Mouse (Mus musculus) midbrain, embryonic 11.5 days (tissue): Measurements from ENCODE around the gene Itpk1. TPM values are rescaled to one million over a fixed set of nuclear protein-coding genes. Genes with fewer than 3 reads are reported as not detected.
"Not testable (repeated sequence)": the region's sequence is repeated elsewhere in the genome, so short reads cannot be mapped to it uniquely, and the experiment has no call there.

Experiments used
- ATAC-seq: fragments of 200-750 bp; cut with Nextera tagmentation; 2 replicates; pipeline ENCODE4 v1.8.0; 2017; ENCODE audit warnings: moderate TSS enrichment, moderate library complexity; ENCODE audit not compliant: low FRiP score
- DNase-seq: peaks from one replicate; pipeline ENCODE4 v3.0.0; 2015; ENCODE audit warnings: low spot score; ENCODE audit errors: missing footprints
- H3K27ac ChIP-seq: fragments of 300-500 bp; sonication (generic); 2 replicates; pipeline ENCODE4 v1.5.1; 2014; ENCODE audit warnings: low read depth, low read length
- H3K27me3 ChIP-seq: fragments of 300-500 bp; sonication (generic); 2 replicates; pipeline ENCODE4 v1.6.1; 2014; ENCODE audit warnings: mild to moderate bottlenecking, low read length, moderate library complexity, mixed read lengths; ENCODE audit not compliant: control insufficient read depth, insufficient read depth
- H3K36me3 ChIP-seq: fragments of 300-500 bp; sonication (generic); 2 replicates; pipeline ENCODE4 v1.6.1; 2014; ENCODE audit warnings: mild to moderate bottlenecking, low read length, moderate library complexity, mixed read lengths; ENCODE audit not compliant: control insufficient read depth, insufficient read depth
- H3K4me1 ChIP-seq: fragments of 300-500 bp; sonication (generic); 2 replicates; pipeline ENCODE4 v1.6.1; 2014; ENCODE audit warnings: low read length; ENCODE audit not compliant: control insufficient read depth, insufficient read depth
- H3K4me2 ChIP-seq: fragments of 300-500 bp; sonication (generic); 2 replicates; pipeline ENCODE4 v1.6.1; 2014; ENCODE audit warnings: mild to moderate bottlenecking, moderate library complexity
- H3K4me3 ChIP-seq: fragments of 300-500 bp; sonication (generic); 2 replicates; pipeline ENCODE4 v1.5.1; 2014; ENCODE audit warnings: low read depth, low read length
- H3K9ac ChIP-seq: fragments of 300-500 bp; sonication (generic); 2 replicates; pipeline ENCODE4 v1.6.1; 2014; ENCODE audit warnings: low read length
- H3K9me3 ChIP-seq: fragments of 300-500 bp; sonication (generic); 2 replicates; pipeline ENCODE4 v1.6.1; 2016; ENCODE audit warnings: low read length; ENCODE audit not compliant: control insufficient read depth
- WGBS: fragments of 180-500 bp; shearing (Covaris S2); extraction: QIAGEN DNeasy Blood & Tissue Kit; methylation state at CpG from one replicate; pipeline ENCODE4 v1.1.7; 2014; 5-methylcytosine and 5-hydroxymethylcytosine counted together
- polyA plus RNA-seq: library from polyadenylated mRNA; unstranded; fragments of >200 nt; fragmentation: Nextera tagmentation; extraction: Ambion mirVana; gene quantifications from 2 replicates; pipeline ENCODE4 v1.2.1, GENCODE M21; 2014

Gene Itpk1
- polyA plus RNA-seq, 1 experiment from 2014 or later = 14.2 TPM

GRCm38 (mm10) chr12:102633083-102633501 lies 71.6 kb downstream of the Itpk1 start:
- ATAC-seq (no peak), DNase-seq (no peak)
- no peaks in the 10 kb centered on the region for H3K9me3 ChIP-seq
- H3K9ac ChIP-seq = no peak overlapping the region
- H3K4me3 ChIP-seq = no peak overlapping the region
- no peak overlapping the region for H3K27ac ChIP-seq
- no peak overlapping the region for H3K4me2 ChIP-seq
- H3K27me3 ChIP-seq = no peaks in the 10 kb centered on the region
- H3K36me3 ChIP-seq = no peaks in the 10 kb centered on the region
- 70% methylated on average over 4 of the region's 4 CpGs for WGBS
- no peaks in the 10 kb centered on the region for H3K4me1 ChIP-seq

GRCm38 (mm10) chr12:102631690-102632089 lies 73.0 kb downstream of the Itpk1 start:
- ATAC-seq = peak; percentile 47; the same call in 1 of the 2 replicates
- Histone ChIP-seq H3K9me3 (no peaks in the 10 kb centered on the region), H3K4me1 (no peaks in the 10 kb centered on the region; the same call in 1 of the 2 replicates), H3K4me3 (no peak overlapping the region), H3K36me3 (no peaks in the 10 kb centered on the region), H3K4me2 (no peak overlapping the region), H3K27ac (no peak overlapping the region), H3K27me3 (no peaks in the 10 kb centered on the region), H3K9ac (no peak overlapping the region)
- 65% methylated on average over 8 of the region's 8 CpGs for WGBS
- no peak for DNase-seq

DNA sequence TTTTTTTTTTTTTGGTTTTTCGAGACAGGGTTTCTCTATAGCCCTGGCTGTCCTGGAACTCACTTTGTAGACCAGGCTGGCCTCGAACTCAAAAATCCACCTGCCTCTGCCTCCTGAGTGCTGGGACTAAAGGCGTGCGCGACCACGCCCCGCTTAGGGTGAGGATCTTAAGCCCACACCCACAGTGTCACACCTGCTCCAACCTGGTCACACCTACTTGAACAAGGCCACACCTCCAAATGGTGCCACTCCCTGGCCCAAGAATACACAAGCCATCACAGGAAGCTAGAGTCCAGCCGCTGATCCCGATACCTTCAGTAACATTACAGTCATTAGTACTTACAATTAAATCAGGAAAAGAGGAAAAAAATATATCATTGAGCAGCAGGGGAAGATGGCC lies 74.3 kb downstream of the Itpk1 start:
- not testable (repeated sequence) for H3K36me3 ChIP-seq, H3K27me3 ChIP-seq, H3K9ac ChIP-seq, ATAC-seq, DNase-seq, H3K4me2 ChIP-seq, H3K9me3 ChIP-seq, H3K4me1 ChIP-seq, H3K27ac ChIP-seq, H3K4me3 ChIP-seq
- 95% methylated on average over 9 of the region's 9 CpGs for whole genome bisulfite sequencing

- WGBS = 87% methylated on average over 9 of the region's 9 CpGs
- no peak for DNase-seq
- Histone ChIP-seq H3K9ac (no peak overlapping the region), H3K4me3 (no peak overlapping the region), H3K4me1 (no peaks in the 10 kb centered on the region; the same call in 1 of the 2 replicates), H3K27me3 (no peaks in the 10 kb centered on the region), H3K27ac (no peak overlapping the region), H3K4me2 (no peak overlapping the region), H3K36me3 (no peaks in the 10 kb centered on the region), H3K9me3 (no peaks in the 10 kb centered on the region)
- ATAC-seq = no peak
Observed at GRCm38 (mm10) chr12:102628221-102628620, 76.5 kb downstream of the Itpk1 start.

GRCm38 (mm10) chr12:102627545-102627944 lies 77.2 kb downstream of the Itpk1 start:
- Histone ChIP-seq H3K4me3 (no peak overlapping the region), H3K27ac (no peak overlapping the region), H3K27me3 (no peaks in the 10 kb centered on the region), H3K9me3 (no peaks in the 10 kb centered on the region), H3K4me1 (no peaks in the 10 kb centered on the region; the same call in 1 of the 2 replicates), H3K4me2 (no peak overlapping the region), H3K36me3 (no peaks in the 10 kb centered on the region), H3K9ac (no peak overlapping the region)
- no peak for DNase-seq
- ATAC-seq = no peak
- WGBS = 91% methylated on average over 5 of the region's 5 CpGs

DNA sequence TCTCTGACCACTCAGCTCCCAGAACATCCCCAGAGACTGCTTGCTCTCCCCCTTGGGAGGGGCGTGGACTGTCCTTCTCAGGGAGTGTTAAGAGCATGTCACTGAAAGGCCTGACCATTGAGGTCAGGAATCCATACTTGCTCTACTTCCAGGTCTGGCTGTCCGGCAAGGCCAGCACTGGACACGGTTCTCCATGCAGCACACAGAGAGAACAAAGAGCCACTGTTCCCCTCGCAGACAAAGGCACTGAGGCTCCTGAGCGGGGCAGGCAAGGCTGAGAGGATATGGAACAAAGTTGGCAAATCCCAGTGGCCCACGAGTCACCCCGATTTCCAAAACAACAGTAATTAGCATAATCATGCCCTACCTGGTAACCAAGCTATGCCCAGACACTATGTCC lies 77.9 kb downstream of the Itpk1 start:
- Histone ChIP-seq H3K9ac (no peak overlapping the region), H3K27ac (no peak overlapping the region), H3K4me3 (no peak overlapping the region), H3K9me3 (no peaks in the 10 kb centered on the region), H3K4me1 (no peaks in the 10 kb centered on the region; the same call in 1 of the 2 replicates), H3K27me3 (no peaks in the 10 kb centered on the region), H3K36me3 (no peaks in the 10 kb centered on the region), H3K4me2 (no peak overlapping the region)
- ATAC-seq (peak; percentile 34; the same call in 1 of the 2 replicates), DNase-seq (no peak)
- 61% methylated on average over 7 of the region's 7 CpGs for WGBS

DNA sequence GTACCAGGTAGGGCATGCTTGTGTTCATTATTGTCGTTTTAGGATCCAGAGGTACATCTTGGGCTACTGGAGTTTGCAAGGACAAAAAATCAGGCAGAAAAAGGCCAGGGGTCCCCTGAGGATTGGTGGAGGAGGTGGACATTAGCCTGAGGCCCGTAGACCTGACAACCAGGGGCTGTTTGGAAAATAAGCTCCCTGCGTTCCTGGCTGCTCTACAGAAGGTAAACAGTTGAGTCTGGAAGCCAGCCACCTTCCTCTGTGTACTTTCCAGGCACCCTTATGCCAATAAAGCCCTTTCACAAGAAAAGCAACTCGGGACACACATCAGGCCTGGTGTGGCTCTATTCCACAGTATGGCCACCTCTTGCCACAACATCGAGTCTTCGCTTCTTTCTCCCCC lies 79.0 kb downstream of the Itpk1 start:
- no peak overlapping the region for H3K27ac ChIP-seq
- DNase-seq = no peak
- H3K36me3 ChIP-seq = no peaks in the 10 kb centered on the region
- H3K9ac ChIP-seq = no peak overlapping the region
- H3K4me1 ChIP-seq = no peaks in the 10 kb centered on the region; the same call in 1 of the 2 replicates
- WGBS = 90% methylated on average over 6 of the region's 6 CpGs
- no peaks in the 10 kb centered on the region for H3K27me3 ChIP-seq
- no peak overlapping the region for H3K4me2 ChIP-seq
- H3K4me3 ChIP-seq = no peak overlapping the region
- ATAC-seq = no peak
- H3K9me3 ChIP-seq = no peaks in the 10 kb centered on the region

DNA sequence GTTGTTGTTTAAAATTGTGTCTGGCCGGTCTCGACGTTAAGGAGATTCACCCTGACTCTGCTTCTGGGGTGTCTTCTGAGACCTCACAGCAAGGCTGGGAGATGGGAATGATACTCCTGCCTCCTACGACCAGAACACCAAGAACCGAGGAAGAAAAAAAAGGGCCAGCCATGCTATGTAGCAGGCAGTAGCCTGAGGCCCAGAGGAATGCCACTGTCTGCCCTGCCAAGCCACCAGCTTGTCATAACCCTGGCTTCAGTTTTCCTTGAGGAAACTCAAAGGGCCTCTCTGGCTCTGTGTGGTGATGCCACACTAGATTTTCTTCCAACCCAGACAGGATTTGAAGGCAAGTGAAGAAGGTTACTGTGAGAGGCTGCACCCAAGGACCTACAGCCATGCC lies 79.6 kb downstream of the Itpk1 start:
- Histone ChIP-seq H3K9ac (no peak overlapping the region), H3K36me3 (no peaks in the 10 kb centered on the region), H3K27ac (no peak overlapping the region), H3K4me1 (peaks cover 2% of the 10 kb centered on the region), H3K27me3 (no peaks in the 10 kb centered on the region), H3K9me3 (no peaks in the 10 kb centered on the region), H3K4me3 (no peak overlapping the region), H3K4me2 (no peak overlapping the region)
- WGBS = 85% methylated on average over 5 of the region's 5 CpGs
- DNase-seq (no peak), ATAC-seq (no peak)

- Histone ChIP-seq H3K4me1 (peaks cover 5% of the 10 kb centered on the region), H3K27me3 (no peaks in the 10 kb centered on the region), H3K9me3 (no peaks in the 10 kb centered on the region), H3K36me3 (no peaks in the 10 kb centered on the region), H3K27ac (no peak overlapping the region), H3K9ac (no peak overlapping the region), H3K4me2 (no peak overlapping the region), H3K4me3 (no peak overlapping the region)
- no peak for ATAC-seq
- DNase-seq = no peak
- 80% methylated on average over 9 of the region's 9 CpGs for WGBS
Observed at GRCm38 (mm10) chr12:102623827-102624226, 80.9 kb downstream of the Itpk1 start.
